Mouse (Mus musculus) erythroblast, embryonic 14.5 days (primary cell): ENCODE results near the gene Gm36176.

Experiments used
- GATA1 ChIP-seq: IDR thresholded peaks from 2 replicates; pipeline ENCODE4 v1.6.1; 2012; ENCODE audit warnings: low read length, inconsistent platforms, mixed read lengths
- TAL1 ChIP-seq: IDR thresholded peaks from 3 replicates; pipeline ENCODE4 v1.6.1; 2012; ENCODE audit warnings: low read length, inconsistent platforms, mixed read lengths

DNA sequence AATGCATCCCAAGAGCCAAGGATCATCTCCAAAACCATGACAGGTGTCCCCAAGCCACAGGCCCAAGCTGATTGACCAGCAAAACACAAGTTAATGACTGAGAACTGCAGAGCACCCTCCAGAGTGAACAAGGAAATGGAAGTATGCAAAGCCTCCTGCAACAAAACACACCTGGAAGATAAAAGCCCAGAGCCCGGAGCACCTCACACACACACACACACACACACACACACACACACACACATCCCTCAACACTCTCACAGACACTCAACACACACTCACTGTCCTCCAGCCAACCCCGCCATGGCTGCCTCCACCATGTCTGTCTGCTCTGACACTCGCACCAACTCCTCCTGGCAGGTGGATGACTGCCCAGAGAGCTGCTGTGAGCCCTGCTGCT is at the start of gene Gm36176:
- TF ChIP-seq TAL1 = no peak
- TF ChIP-seq GATA1 = no peak
